Mouse (Mus musculus) liver, adult 10 weeks (tissue): ENCODE measurements around the gene Olfr622. TPM values are rescaled to one million over a fixed set of nuclear protein-coding genes. Genes with fewer than 3 reads are reported as not detected.

ENCODE experiments used
- polyA plus RNA-seq: library from polyadenylated mRNA; stranded (reverse); fragments of 350-450 nt; fragmentation: Illumina TruSeq; extraction: RNeasy Lipid Tissue Mini Kit (QIAGEN cat#74804); gene quantifications from one replicate; pipeline ENCODE4 v1.2.3, GENCODE M21; 2014; ENCODE audit warnings: low read depth, low replicate concordance

The Olfr622 gene
- polyA plus RNA-seq: not detected

GRCm38 (mm10) chr7:103642602-103643001 is at the start of gene Olfr622:
Gene Olfr622, minus strand, starts transcription at chr7:103642702.

DNA sequence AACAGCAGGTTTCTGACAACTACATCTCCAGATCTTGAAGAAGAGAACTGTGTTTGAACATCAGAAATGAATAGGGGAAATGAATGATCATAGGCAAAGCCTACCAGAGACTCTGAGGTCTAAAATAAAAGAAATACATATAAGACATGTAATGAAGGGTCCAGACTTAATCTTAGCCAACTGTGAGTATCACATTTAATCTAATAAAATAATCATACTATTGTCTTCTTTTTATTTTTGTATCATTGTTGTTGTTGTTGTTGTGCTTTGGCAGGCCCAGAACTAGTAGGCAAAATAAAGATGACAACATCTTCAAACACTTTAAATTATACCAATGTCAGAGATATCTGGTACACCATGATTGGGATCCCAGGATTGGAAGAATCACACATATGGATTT is 39.9 kb upstream of the Olfr622 start, which contains the start of gene Olfr625-ps1:
TSS of gene Olfr625-ps1 (plus strand) at position 301 of the 400 bp plus-strand sequence.

GRCm38 (mm10) chr7:103671091-103671490 is 28.6 kb upstream of the Olfr622 start, which contains the start of gene Olfr624:
Gene Olfr624, minus strand, starts transcription at chr7:103671191.

GRCm38 (mm10) chr7:103663598-103663997 is 21.1 kb upstream of the Olfr622 start, which contains the start of gene Olfr623:
Gene Olfr623, minus strand, starts transcription at chr7:103663698.

DNA sequence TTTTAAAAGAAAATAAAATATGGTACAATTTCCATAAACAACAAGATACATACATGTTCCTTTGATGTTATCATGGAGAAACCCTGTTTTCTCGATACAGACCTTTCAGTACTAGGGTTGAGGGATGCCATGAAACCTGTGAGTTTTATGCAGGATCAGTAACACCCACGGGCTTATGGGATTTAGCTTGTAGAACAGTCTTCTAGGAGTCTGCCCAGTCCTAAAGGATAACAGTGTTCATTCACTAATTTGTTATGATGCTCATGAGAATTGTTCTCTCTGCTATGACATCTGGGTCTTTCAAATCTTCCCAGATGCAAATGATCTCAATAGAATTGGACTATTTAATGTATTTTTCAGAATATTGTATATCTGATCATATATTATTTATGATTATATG is 30.1 kb downstream of the Olfr622 start, which contains the start of gene Olfr620:
TSS of gene Olfr620 (minus strand) at position 101 of the 400 bp plus-strand sequence.

GRCm38 (mm10) chr7:103600275-103600674 is 42.2 kb downstream of the Olfr622 start, which contains the start of gene Olfr619:
Gene Olfr619, plus strand, starts transcription at chr7:103600575.

DNA sequence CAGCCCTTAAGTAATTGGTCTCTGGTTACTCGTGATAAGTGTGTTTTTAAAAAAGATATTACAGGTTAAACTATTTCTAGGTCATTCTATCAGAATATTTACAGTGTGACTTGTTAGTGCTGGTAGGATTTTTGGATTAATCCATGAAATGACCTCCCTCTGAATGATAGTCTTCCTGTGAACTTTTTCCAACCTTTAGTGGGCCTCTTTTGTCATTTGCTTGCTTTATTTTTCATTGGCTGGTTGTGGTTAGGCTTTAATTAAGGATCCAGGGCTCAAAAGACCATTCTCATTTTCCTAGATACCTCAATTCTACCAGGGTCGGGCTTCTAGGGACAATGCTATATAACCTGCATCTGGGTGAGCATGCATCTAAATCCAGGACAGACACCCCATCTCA is 52.7 kb downstream of the Olfr622 start, which contains the start of gene Olfr618:
TSS of gene Olfr618 (plus strand) at position 301 of the 400 bp plus-strand sequence.

Other genes with a start within 250 kb of the Olfr622 start
- gene Usp17lc, start 227.6 kb downstream of the Olfr622 start, polyA plus RNA-seq: not detected
- gene Olfr605, start 197.3 kb downstream of the Olfr622 start, polyA plus RNA-seq: not detected
- not detected for gene Olfr606, start 193.7 kb downstream of the Olfr622 start, polyA plus RNA-seq
- not detected for gene Olfr607, start 178.6 kb downstream of the Olfr622 start, polyA plus RNA-seq
- not detected for gene Olfr608, start 172.8 kb downstream of the Olfr622 start, polyA plus RNA-seq
- gene Olfr609, start 144.6 kb downstream of the Olfr622 start, polyA plus RNA-seq: not detected
- gene Olfr610, start 130.6 kb downstream of the Olfr622 start, polyA plus RNA-seq: not detected
- gene Olfr611, start 121.9 kb downstream of the Olfr622 start, polyA plus RNA-seq: not detected
- not detected for gene Olfr612, start 100.0 kb downstream of the Olfr622 start, polyA plus RNA-seq
- not detected for gene Olfr613, start 94.6 kb downstream of the Olfr622 start, polyA plus RNA-seq
- gene Olfr615, start 86.6 kb downstream of the Olfr622 start, polyA plus RNA-seq: not detected
- not detected for gene Olfr616, start 73.6 kb downstream of the Olfr622 start, polyA plus RNA-seq
- not detected for gene Olfr617, start 69.6 kb downstream of the Olfr622 start, polyA plus RNA-seq
- gene Olfr618, start 52.6 kb downstream of the Olfr622 start, polyA plus RNA-seq: not detected
- gene Olfr619, start 42.1 kb downstream of the Olfr622 start, polyA plus RNA-seq: not detected
- gene Olfr620, start 30.2 kb downstream of the Olfr622 start, polyA plus RNA-seq: not detected
- not detected for gene Olfr623, start 21.0 kb upstream of the Olfr622 start, polyA plus RNA-seq
- gene Olfr624, start 28.5 kb upstream of the Olfr622 start, polyA plus RNA-seq: 0.13 TPM
- not detected for gene Olfr625-ps1, start 40.0 kb upstream of the Olfr622 start, polyA plus RNA-seq
- gene Olfr243, start 72.0 kb upstream of the Olfr622 start, polyA plus RNA-seq: not detected
- gene Olfr628, start 87.7 kb upstream of the Olfr622 start, polyA plus RNA-seq: not detected
- not detected for gene Olfr629, start 102.2 kb upstream of the Olfr622 start, polyA plus RNA-seq
- not detected for gene Olfr630, start 114.6 kb upstream of the Olfr622 start, polyA plus RNA-seq
- gene Olfr69, start 128.9 kb upstream of the Olfr622 start, polyA plus RNA-seq: not detected
- not detected for gene Olfr68, start 137.0 kb upstream of the Olfr622 start, polyA plus RNA-seq
- gene Olfr67, start 149.1 kb upstream of the Olfr622 start, polyA plus RNA-seq: not detected
- 14.4 TPM for gene Hbb-bt, start 171.3 kb upstream of the Olfr622 start, polyA plus RNA-seq
- 131 TPM for gene Hbb-bs, start 185.4 kb upstream of the Olfr622 start, polyA plus RNA-seq
- not detected for gene Hbb-bh2, start 197.8 kb upstream of the Olfr622 start, polyA plus RNA-seq
- gene Hbb-bh1, start 200.5 kb upstream of the Olfr622 start, polyA plus RNA-seq: not detected
- not detected for gene Hbb-y, start 210.5 kb upstream of the Olfr622 start, polyA plus RNA-seq
- gene Olfr66, start 243.6 kb upstream of the Olfr622 start, polyA plus RNA-seq: not detected